Mouse (Mus musculus) kidney, adult 2 months (tissue): Measurements from ENCODE around the gene Itgam. TPM values are rescaled to one million over a fixed set of nuclear protein-coding genes. Genes with fewer than 3 reads are reported as not detected.
"Not testable (repeated sequence)": the region's sequence is repeated elsewhere in the genome, so short reads cannot be mapped to it uniquely, and the experiment has no call there.

ENCODE experiments used
- DNase-seq: peaks from one replicate; pipeline ENCODE4 v3.0.0; 2021
- H3K27ac ChIP-seq: fragments of 200-500 bp; 2 replicates; pipeline ENCODE4 v1.5.1; 2012; ENCODE audit warnings: low read depth, low read length, control low read depth, inconsistent platforms; ENCODE audit not compliant: insufficient read depth
- H3K27me3 ChIP-seq: fragments of 200-500 bp; replicated peaks from 2 replicates; pipeline ENCODE4 v1.6.1; 2012; ENCODE audit warnings: mild to moderate bottlenecking, moderate library complexity, low read length, inconsistent platforms; ENCODE audit not compliant: control insufficient read depth, insufficient read depth
- H3K36me3 ChIP-seq: fragments of 200-500 bp; 2 replicates; pipeline ENCODE4 v1.6.1; 2012; ENCODE audit warnings: mild to moderate bottlenecking, moderate library complexity, low read length, inconsistent platforms; ENCODE audit not compliant: control insufficient read depth, insufficient read depth
- H3K4me1 ChIP-seq: fragments of 200-500 bp; 2 replicates; pipeline ENCODE4 v1.6.1; 2011; ENCODE audit warnings: low read length; ENCODE audit not compliant: control insufficient read depth, insufficient read depth
- H3K4me3 ChIP-seq: fragments of 200-500 bp; 2 replicates; pipeline ENCODE4 v1.5.1; 2011; ENCODE audit warnings: mild to moderate bottlenecking, low read depth, low read length, control low read depth; ENCODE audit not compliant: insufficient read depth
- CTCF ChIP-seq: fragments of 200-500 bp; conservative IDR thresholded peaks from 2 replicates; pipeline ENCODE4 v1.5.1; 2011; ENCODE audit warnings: low read depth, mild to moderate bottlenecking, control low read depth, low read length, moderate library complexity, mixed read lengths; ENCODE audit not compliant: insufficient read depth, insufficient read length
- POLR2A ChIP-seq: fragments of 200-500 bp; IDR thresholded peaks from one replicate; pipeline ENCODE4 v1.6.1; 2011; ENCODE audit warnings: low read depth, low read length, control low read depth
- WGBS: fragments of 180-500 bp; shearing (Covaris S2); methylation state at CpG from one replicate; pipeline ENCODE4 v1.1.7; 2018; 5-methylcytosine and 5-hydroxymethylcytosine counted together
- polyA plus RNA-seq: library from polyadenylated mRNA; depleted of rRNA; stranded (reverse); fragments of >200 nt; gene quantifications from 2 replicates; pipeline ENCODE4 v1.2.3, GENCODE M21; 2012; rRNA removed

Itgam gene
- 2.4 and 7.0 TPM in 2 replicates for polyA plus RNA-seq

- WGBS = 83% methylated on average over 7 of the region's 7 CpGs
- DNase-seq = no peak
- no peaks in the 10 kb centered on the region for H3K27me3 ChIP-seq
- TF ChIP-seq POLR2A (no peak), CTCF (no peak)
- H3K4me3 ChIP-seq = no peak within 1 kb of the TSS
- no peak within 1 kb of the TSS for H3K27ac ChIP-seq
- no peaks in the 10 kb centered on the region for H3K4me1 ChIP-seq
- H3K36me3 ChIP-seq = no peaks in the 10 kb centered on the region
Observed at GRCm38 (mm10) chr7:128062456-128062855, at the start of gene Itgam, which contains the start of gene Gm49368. Itgam (plus strand) TSS chr7:128062640. Gm49368 (plus strand) TSS chr7:128062683.

DNA sequence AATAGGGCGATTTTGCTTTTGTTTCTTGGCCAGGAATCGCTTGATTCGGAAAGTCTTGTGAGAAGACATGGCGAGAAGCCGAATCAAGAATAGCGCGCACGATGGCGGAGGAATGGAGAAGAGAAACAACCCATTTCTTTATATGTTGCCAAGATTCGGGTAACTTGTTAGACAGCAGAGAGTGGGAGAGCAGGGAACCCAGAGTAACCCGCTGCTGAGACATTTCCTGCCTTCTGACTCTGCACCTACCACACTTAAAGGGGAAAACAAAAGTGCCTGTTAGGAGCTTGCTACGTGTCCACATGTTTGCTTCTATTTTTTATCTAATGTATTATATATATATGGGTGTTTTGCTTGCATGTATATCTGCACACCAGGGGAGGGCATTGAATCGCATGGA lies 49.3 kb upstream of the Itgam start:
- no peak for DNase-seq
- H3K27me3 ChIP-seq = no peaks in the 10 kb centered on the region
- H3K36me3 ChIP-seq = no peaks in the 10 kb centered on the region
- no peak for TF ChIP-seq CTCF
- TF ChIP-seq POLR2A = no peak
- 90% methylated on average over 13 of the region's 13 CpGs for WGBS
- H3K27ac ChIP-seq = no peak overlapping the region
- H3K4me1 ChIP-seq = no peaks in the 10 kb centered on the region
- H3K4me3 ChIP-seq = no peak overlapping the region

DNA sequence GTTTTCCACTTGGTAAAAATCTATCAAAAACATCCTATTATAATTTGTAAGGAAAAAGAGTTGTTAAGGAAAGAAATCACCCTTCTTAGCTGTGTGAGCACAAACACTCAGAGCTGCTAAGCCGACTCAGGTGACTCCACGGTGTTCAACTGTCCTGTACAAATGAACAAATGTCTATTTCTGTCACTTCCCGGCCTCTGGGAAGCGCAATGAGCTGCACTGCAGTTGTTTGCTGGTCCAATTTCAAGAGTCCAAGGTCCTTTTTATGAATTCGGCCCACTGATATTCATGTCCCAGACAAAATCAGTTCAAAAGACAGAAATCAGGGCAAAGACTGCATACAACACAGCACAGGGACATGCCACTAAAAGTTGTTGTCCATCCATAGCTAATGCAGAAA lies 46.3 kb upstream of the Itgam start:
- DNase-seq, H3K4me1 ChIP-seq, H3K27ac ChIP-seq, H3K4me3 ChIP-seq, H3K36me3 ChIP-seq, H3K27me3 ChIP-seq: not testable (repeated sequence)
- 66% methylated on average over 5 of the region's 5 CpGs for WGBS

DNA sequence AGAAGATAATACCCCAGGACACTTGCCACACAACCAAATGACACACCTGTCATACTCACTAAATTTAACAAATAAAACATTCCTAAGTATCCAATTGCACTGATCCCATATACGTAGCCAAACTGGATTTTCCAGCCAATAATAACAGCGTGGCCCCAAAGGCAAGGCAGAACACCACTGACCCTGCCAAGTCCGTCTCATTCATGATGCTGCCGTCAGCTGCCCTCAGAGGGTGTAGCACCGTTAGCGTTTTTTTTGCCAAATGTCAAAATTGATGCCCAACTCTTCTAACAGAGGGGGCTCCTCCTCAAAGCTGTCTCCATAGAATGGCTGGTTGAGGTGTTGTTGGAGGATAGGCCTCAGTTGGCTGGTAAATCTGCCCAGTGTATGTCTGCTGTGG lies 45.8 kb upstream of the Itgam start:
- no peaks in the 10 kb centered on the region for H3K27me3 ChIP-seq
- TF ChIP-seq POLR2A = no peak
- no peak for TF ChIP-seq CTCF
- no peaks in the 10 kb centered on the region for H3K4me1 ChIP-seq
- H3K36me3 ChIP-seq = no peaks in the 10 kb centered on the region
- H3K4me3 ChIP-seq = no peak overlapping the region
- 87% methylated on average over 6 of the region's 6 CpGs for WGBS
- DNase-seq = no peak
- no peak overlapping the region for H3K27ac ChIP-seq

DNA sequence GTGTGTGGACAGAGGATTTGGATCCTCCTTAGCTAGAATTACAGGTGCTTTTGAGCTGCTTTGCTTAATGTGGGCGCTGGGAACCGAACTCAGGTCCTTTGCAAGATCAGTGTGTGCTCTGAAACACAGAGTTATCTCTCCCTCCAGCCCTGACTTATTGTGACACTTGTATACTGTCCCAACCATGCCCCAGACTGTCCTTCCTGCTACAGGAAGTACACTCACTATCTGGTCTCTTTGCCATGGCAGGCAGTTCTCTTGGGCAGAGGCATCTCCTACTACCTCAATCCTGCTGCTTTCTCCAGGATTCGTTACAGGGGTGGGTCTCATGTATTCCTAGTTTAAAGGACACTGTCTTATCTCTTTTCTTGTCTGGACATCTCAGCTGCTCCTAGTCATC lies 44.2 kb upstream of the Itgam start:
- 82% methylated on average over 3 of the region's 3 CpGs for WGBS
- Histone ChIP-seq H3K4me1 (no peaks in the 10 kb centered on the region), H3K4me3 (no peak overlapping the region), H3K27ac (no peak overlapping the region), H3K36me3 (no peaks in the 10 kb centered on the region), H3K27me3 (no peaks in the 10 kb centered on the region)
- no peak for DNase-seq
- TF ChIP-seq CTCF (no peak), POLR2A (no peak)

GRCm38 (mm10) chr7:128019187-128019586 lies 43.3 kb upstream of the Itgam start:
- Histone ChIP-seq H3K4me3 (no peak overlapping the region), H3K36me3 (no peaks in the 10 kb centered on the region), H3K27ac (no peak overlapping the region), H3K27me3 (no peaks in the 10 kb centered on the region), H3K4me1 (no peaks in the 10 kb centered on the region)
- DNase-seq = no peak
- TF ChIP-seq CTCF = no peak
- no peak for TF ChIP-seq POLR2A
- WGBS = 43% methylated on average over 2 of the region's 2 CpGs

GRCm38 (mm10) chr7:128022974-128023373 lies 39.5 kb upstream of the Itgam start:
- no peak for DNase-seq
- Histone ChIP-seq H3K27me3 (no peaks in the 10 kb centered on the region), H3K27ac (no peak overlapping the region), H3K4me1 (no peaks in the 10 kb centered on the region), H3K4me3 (no peak overlapping the region), H3K36me3 (no peaks in the 10 kb centered on the region)
- TF ChIP-seq POLR2A = no peak
- peak; percentile 29; the same call in 1 of the 2 replicates for TF ChIP-seq CTCF
- 67% methylated on average over 8 of the region's 8 CpGs for WGBS

DNA sequence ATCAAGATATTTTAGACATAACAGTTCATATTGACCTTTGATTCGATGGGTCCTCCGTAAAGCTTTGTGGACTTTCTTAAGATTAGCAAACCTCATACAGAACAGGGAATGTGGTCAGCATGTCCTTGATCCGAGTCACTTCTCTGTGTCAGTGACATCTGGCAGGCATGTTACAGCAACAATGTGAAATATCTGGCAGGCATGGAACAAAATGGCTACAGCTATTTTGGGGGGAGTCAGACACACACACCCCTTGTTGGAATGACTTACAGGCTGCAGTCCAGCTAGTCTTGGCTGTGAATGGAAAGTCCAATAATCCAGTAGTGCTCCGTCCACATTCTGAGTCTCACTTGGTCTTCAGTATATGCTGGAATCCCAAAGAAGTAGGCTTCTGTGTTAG lies 38.9 kb upstream of the Itgam start:
- H3K36me3 ChIP-seq = no peaks in the 10 kb centered on the region
- H3K4me1 ChIP-seq = no peaks in the 10 kb centered on the region
- H3K27ac ChIP-seq = no peak overlapping the region
- H3K27me3 ChIP-seq = no peaks in the 10 kb centered on the region
- WGBS = 88% methylated on average over 4 of the region's 4 CpGs
- no peak overlapping the region for H3K4me3 ChIP-seq
- DNase-seq = no peak
- TF ChIP-seq POLR2A (no peak), CTCF (no peak)
